Mouse (Mus musculus): ENCODE data around the gene Mast1.
A peak's percentile ranks its signal among the peaks of the same experiment; 100 is the strongest.
"Not testable (repeated sequence)": the region's sequence is repeated elsewhere in the genome, so short reads cannot be mapped to it uniquely, and the experiment has no call there.

Gene Mast1

DNA sequence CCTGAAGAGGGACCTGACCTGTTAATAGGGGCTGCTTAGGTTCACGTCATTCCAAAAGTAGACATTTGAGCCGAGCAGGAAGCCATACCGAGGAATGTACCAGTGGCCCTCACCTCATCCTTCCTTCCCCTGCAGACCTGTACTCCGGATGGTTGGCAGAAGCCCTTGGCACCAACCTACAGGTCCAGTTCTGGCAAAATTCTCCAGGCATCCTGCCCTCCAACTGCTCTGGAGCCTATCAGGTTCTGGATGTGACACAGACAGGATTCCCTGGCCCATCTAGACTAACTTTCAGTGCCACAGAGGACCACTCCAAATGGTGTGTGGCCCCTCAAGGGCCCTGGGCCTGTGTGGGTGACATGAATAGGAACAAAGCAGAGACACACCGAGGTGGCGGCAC is 26.6 kb downstream of the Mast1 start:
- DNase-seq (ENCODE audit: low read depth, low spot score): no peak

DNA sequence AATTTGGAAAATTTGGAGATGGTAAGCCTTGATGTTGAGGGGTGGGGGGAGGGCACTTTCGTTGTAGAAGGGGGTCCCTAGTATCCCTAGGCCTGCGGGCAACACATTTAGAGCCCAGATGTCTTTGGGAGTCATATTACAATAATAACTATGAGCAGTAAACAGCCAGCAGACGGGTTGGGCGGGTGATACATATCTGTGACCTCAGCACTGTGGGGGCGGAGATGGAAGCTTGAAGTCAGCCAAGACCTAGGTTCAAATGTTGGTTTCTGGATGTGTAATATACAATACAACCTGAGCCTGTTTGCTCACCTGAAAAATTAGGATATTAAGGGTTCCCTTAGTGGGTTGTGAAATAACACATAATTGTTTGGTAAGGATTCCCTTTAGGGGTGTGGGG is 27.2 kb downstream of the Mast1 start:
- no peak for DNase-seq (ENCODE audit: low read depth, low spot score)

DNA sequence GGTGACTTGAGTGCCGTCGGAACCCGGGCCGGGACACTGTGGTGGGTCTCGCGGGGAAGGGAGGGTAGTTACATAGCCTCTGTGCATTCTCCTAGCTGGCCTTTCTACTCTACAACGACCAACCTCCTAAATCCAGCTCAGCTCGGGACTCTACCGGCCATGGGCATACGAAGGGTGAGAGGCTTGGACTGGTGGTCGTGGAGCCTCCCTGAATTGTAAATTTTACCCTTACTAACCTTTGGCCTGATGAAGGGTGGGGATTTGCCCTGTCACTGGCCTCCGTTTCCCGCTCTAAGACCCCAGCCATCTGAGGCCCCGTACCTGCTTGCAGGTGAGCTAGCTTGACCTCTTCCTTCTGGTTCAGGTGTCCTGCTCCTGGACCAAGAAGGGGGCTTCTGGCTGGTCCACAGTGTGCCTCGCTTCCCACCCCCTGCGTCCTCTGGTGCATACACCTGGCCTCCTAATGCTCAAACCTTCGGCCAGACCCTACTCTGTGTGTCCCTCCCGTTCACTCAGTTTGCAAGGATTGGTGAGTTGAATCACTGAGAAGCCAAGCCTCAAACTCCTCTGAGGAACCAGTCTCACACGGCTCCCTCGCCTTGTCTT is 27.9 kb downstream of the Mast1 start:
- DNase-seq (ENCODE audit: low read depth, low spot score): no peak

DNA sequence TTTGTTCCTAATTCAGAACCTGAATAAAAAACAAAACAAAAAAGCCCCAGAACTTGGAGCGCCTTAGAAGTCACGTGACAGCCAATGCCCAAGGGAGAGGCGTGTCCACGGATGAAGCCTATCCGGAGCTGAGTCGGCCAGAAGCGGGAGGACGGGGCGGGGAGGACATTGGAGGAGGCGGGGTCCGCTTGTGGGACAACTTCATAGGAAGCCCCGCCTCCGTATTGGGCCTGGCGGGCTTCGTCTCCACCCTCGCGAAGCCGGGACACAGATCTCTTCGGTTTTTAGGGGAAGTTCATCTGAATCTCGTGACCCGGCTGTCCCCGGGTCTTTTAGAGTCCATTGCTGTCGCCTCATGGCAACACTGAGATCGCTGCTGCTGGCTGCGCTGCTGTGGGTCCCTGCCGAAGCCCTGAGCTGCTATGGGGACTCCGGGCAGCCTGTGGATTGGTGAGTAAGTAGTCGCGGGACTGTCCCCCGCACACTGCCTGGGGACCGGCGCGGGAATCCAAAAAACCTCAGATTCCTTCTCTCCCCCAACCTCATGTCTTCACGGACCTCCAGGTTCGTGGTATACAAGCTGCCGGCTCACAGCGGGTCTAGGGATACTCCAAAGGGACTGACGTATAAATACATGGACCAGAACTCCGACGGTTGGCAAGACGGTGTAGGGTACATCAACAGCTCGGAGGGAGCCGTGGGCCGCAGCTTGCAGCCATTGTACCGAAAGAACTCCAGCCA is 28.6 kb downstream of the Mast1 start, which contains the start of gene Dnase2a:
Gene Dnase2a, plus strand, starts transcription at position 140 of the 741 bp plus-strand sequence.
- DNase-seq (ENCODE audit: low read depth, low spot score): peak; percentile 95

DNA sequence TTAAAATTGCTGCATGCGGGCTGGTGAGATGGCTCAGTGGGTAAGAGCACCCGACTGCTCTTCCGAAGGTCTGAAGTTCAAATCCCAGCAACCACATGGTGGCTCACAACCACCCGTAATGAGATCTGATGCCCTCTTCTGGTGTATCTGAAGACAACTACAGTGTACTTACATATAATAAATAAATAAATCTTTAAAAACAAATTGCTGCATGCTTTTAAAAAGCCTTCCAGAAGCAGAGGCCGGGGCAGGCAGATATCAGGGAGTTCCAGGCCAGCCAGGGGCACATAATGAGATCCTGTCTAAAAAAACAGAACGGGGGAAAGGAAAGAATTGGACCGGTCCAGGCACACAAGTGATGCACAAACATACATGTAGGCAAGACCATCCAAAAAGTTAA is 29.2 kb downstream of the Mast1 start:
- DNase-seq (ENCODE audit: low read depth, low spot score): not testable (repeated sequence)

DNA sequence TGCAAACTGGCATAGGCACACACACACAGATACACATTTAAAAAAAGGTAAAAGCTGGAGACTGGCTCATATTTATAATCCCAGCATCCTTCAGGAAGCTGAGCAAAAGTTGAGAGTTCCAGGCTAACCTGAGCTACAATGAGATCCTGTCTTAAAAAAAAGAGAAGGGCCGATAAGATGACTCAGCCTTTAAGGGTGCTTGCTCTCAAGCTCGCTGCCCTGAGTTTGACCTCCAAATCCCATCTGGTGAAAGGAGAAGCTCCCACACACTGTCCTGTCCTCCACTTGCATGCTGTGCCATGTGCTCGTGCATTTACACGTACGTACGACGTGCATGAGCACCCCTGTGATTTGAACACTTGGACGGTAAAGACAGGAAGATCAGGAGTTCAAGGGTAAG is 29.7 kb downstream of the Mast1 start:
- DNase-seq (ENCODE audit: low read depth, low spot score): no peak

DNA sequence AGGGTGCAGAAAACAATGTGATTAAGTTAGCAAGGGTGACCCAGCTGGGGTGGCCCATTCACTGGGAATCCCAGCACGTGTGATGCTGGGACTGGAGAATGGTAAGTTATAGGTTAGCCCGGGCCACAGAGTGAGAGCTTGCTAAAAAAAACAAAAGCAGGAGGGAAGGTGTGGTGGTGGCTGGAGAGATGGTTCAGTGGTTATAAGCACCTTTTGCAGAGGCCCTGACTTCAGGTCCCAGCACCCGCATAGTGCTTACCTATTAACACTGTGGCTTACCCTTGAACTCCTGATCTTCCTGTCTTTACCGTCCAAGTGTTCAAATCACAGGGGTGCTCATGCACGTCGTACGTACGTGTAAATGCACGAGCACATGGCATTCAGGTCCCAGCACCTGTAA is 30.1 kb downstream of the Mast1 start:
- no peak for DNase-seq (ENCODE audit: low read depth, low spot score)

DNA sequence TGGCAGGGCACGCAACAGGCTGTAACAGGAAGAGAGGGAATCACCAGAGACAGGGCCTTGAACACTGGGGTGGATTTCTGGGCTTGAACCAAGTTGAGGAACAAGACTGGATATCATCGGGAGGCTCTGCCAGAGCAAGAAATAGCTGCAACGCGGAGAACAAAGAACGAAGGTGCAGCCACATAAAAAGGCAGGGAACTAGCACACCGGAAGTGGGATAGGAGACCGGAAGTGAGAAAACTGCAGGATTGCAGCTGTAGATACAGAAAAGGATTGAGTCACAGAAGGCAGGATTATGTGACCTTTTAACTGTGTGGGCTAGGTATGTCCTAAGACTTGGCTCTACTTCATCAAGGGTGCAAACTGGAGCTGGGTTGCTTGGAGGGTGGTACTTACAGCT is 32.8 kb downstream of the Mast1 start:
- no peak for DNase-seq (ENCODE audit: low read depth, low spot score)

DNA sequence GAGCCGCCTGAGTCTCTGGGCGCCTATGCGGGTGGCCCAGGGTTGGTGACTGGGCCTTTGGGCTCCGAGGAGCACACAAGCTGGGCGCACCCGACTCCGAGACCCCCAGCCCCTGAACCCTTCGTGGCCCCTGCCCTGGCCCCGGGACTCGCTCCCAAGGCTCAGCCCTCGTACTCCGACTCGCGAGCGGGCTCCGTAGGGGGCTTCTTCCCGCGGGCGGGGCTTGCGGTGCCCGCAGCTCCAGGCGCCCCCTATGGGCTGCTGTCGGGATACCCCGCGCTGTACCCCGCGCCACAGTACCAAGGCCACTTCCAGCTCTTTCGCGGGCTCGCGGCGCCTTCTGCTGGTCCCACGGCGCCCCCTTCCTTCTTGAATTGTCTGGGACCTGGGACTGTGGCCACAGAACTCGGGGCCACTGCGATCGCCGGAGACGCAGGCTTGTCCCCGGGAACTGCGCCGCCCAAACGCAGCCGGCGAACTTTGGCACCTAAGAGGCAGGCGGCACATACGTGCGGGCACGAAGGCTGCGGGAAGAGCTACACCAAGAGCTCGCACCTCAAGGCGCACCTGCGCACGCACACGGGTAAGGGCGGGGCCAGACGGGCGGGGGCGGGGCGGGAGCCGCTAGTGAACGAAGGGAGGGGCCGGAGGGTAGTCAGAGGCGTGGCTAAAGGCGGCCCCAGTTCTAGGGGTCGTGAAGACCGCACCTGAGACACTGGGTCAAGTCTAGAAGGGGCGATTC is 34.1 kb downstream of the Mast1 start:
- DNase-seq (ENCODE audit: low read depth, low spot score): peak; percentile 77

DNA sequence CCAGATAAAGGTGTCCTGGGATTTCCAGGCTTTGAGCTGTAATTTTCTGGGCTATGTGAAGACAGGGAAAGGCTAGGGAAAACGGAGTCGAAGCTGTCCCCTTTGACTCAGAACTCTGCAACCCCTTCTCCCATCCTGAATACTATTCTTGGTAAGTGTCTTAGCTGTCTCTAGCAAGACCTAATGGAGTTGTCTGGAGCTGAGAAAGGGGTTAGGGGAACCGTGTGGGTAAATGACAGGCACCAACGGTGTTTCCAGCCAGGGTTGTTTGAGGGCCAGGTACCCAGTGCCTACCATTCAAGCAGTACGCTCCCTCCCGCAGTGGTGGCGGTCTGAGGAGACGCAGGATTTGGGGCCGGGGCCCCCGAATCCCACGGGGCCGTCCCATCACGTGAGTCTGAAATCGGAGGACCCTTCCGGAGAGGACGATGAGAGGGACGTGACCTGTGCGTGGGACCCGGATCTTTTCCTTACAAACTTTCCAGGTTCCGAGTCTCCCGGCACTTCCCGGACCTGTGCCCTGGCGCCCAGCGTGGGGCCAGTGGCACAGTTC is 34.7 kb downstream of the Mast1 start:
- DNase-seq (ENCODE audit: low read depth, low spot score): no peak

DNA sequence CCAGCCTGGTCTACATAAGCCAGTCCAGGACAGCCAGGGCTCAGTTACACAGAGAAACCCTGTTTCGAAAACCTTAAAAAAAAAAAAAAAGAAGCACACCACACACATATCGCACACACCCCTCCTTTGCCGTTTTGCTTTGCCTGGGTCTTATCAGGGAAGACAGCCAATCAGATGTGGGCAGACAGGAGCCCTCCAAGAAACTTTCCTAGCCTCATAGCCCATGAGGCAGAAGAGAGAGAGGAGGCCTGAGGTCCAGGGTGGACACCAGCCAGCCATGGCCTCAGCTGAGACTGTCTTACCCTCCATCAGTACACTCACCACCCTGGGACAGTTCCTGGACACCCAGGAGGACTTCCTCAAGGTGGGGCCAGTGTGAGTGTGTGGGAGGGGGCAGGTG is 35.4 kb downstream of the Mast1 start, which contains the start of gene Klf1:
Gene Klf1, plus strand, starts transcription at position 177 of the 400 bp plus-strand sequence.
- no peak for DNase-seq (ENCODE audit: low read depth, low spot score)

DNA sequence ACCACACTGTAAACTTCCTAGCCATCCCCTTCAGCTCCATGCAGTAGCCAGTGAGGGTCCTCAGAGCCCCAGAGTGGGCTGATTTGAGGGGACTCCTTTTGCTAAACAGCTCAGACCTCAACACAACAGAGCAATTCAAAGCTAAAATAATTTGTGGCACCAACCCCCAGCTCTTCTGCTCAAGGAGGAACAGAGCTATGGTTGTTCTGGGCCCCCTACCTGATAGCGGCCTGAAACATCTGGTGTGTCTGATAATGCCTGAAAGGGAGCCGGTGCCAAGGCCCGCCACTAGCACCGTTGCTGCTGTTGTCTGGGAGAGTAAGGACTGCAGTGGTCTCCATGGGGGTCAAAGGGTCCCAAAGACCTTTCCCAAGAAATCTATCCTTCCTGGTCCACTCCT is 36.1 kb downstream of the Mast1 start:
- DNase-seq (ENCODE audit: low read depth, low spot score): no peak

DNA sequence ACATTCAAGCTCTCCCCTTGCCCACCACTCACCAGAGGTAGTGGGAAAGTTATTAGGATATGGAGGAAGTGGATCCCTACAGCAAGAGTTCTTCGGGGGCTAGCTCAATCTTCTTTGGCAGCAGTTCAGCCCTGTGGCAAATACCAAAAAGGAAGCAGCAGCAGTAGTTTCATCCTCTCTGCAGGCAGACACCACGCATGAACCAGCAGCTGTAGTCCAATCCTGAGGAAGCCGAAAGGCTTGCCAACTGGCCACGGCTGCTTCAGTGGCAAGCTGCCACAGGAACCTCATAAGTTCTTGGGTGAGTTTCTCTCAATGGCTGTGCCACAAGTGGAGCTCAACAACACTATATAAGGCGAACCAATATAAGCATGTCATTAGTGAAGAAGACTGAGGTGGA is 41.2 kb downstream of the Mast1 start:
- no peak for DNase-seq (ENCODE audit: low read depth, low spot score)

DNA sequence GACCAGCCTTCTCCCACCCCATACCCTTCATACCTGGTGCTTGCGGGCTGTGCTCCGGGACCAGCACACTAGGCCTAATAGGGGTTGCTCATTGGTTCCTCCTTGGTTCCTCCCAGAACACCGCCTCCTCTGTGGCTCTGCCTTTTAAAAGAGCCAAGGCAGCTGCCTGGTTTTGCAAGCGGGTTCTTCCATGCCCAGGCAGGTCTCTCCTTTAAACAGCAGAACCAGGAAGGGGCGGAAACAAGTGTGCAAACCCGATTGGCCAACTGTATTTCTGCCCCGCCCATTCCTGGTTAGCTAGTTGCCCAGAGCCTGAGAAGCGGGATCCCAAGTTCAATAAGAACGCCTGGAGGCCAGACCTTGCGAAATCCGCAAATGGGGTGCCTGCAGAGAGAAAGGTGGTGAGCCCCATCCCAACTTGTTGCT is 43.4 kb downstream of the Mast1 start, which contains the start of gene Gcdh:
Gene Gcdh, minus strand, starts transcription at position 213 of the 426 bp plus-strand sequence.
- peak; percentile 95 for DNase-seq (ENCODE audit: low read depth, low spot score)

DNA sequence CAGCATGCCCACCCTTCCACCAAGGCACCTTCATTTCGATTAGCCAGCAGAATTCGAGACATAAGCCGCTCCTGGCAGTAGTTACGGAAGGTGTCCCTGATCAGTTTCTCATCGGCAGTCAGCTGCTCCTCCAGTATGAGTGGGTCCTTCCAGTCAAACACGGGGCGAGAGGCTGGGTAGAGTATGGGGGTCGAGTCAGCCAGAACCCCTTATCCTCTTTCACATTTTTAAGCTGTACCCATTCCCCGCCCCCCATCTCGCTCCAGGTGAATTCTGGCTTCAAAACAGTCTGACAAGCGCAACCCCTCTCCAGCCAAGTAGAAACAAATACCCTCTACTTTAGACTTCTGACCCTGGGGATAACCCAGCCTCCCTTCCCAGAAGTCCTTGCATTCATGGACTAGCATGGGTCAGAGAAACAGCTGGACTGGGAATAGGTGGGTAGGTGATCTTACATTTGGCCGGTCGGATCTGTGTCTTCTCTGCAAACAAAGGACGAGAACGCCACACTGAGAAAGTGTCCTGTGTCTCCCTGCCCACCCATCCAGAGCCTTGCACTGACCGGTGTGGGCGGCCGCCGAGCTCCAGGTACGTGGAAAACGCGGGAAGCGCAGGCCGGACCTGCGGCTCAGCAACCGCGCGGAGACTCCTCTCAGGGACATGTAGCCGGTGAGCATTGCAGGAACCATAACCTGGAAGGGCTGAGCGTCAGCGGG is 44.0 kb downstream of the Mast1 start:
- DNase-seq (ENCODE audit: low read depth, low spot score): no peak

DNA sequence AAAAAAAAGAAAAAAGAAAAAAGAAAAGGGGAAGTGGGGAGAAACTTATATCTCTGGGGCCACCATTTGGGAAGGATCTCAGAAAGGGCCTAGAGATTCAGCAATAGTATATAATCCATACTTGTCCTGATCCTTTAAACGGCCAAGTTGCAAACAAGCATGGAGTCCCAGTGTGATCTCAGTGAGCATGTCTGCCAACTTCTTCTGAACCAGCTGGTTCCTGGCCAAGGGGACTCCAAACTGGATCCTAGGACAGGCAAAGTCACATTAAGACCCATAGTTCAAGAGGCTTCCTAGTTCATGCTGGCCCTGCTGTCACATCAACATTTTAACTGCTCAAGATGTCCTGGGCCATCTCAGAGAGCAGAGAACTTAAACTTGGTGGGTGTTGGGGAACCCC is 48.0 kb downstream of the Mast1 start:
- DNase-seq (ENCODE audit: low read depth, low spot score): no peak

DNA sequence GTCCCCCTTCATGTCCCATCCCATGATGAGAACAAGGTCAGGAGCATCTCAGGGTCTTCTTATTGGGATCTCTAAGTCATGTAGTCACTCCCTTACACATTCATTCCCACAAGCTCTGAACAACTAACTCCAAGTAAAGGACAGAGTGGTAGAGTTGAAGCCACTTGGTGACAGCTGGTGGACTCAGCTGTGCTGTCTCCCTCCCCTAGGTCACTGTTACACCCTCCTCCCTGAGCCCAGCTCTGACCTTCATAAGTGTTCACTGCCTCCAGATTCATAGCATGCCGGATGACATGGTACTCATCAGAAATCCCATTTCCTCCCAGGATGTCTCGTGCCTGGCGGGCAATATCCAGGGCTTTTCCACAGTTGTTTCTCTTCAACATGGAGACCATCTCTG is 48.9 kb downstream of the Mast1 start:
- DNase-seq (ENCODE audit: low read depth, low spot score): no peak

DNA sequence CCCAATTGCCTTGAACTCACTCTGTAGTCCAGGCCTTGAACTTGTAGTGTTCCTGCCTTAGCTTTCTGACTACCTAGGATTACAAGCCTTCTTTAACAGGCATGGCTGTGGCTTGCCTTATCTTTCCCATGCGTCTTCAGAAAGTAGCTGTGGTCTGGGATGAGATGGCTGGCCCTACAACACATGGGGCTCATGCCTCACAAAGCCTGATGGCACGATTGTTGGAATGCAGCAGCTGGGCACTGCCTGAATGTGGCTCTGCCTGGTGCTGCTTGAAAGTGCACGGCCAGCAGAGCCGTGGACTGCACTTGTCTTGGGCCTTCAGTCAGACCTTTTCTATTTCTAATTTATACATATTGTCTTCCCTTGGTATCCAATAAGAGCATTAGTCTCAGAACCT is 52.4 kb downstream of the Mast1 start:
- DNase-seq (ENCODE audit: low read depth, low spot score): no peak

DNA sequence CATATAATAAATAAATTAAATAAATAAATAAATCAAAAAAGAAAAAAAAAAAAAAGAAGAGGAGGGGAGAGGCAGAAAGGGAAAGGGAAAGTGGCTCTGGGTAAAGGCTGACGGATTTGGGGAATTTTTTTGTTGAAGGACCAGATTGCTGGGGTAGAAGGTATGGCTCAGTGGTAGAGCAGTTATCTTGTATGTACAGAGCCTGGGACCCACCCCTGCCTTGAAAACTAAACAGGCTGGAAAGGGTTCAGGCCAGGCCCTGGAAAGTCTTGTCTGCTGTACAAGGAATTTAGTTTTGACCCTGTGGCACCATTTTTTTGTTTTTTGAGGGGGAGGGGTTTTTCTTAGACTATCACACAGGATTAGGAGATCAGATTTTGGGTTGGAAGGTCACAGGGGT is 58.2 kb downstream of the Mast1 start:
- DNase-seq (ENCODE audit: low read depth, low spot score): no peak

DNA sequence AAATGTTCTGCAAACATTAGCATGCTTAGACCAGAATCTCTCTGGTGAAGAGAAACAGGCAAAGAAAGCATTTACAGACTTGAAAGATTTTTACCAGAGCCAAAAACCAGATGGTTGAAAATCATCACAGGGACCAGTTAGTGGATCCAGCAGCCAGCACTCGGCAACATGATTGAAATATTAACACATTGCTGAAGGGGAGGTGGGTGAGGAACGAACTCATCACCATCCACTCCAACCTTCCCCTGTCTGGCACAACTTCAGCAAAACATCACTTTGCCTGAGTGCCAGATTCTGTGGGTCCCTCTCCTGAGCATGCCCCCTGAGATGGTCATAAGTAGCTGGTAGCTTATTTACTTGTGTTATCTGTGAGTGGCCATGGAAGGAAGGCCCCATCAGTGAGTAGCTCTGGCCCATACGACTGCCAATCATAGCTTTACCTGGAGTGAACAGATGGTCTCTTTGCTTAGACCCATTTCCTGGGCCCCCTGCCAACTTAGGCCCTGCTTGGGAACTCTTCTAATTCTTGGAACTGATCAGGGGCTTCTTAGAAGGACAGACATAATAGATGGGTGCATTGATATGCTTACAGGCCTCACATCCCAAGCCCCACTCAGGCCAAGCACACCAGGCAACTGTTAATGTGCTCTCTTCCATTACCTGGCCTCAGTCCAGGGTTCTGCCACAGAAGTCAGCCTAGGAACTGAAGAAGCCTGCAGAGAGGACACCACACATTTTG is 59.7 kb downstream of the Mast1 start:
- DNase-seq (ENCODE audit: low read depth, low spot score): no peak

DNA sequence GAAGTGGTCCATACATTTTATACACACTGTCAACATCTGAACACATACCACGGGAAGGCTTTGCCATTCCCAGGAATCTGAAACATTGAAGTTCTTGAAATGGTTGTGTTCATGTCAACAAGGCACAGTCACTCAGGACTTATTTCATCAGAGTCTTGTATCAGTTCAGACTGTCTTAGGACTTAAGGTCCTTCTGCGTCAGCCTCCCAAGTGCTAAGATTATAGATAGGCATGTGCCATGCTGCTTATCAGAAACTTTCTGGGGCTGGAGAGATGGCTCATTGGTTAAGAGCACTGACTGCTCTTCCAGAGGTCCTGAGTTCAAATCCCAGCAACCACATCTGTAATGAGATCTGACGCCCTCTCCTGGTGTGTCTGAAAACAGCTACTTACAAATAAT is 62.8 kb downstream of the Mast1 start:
- no peak for DNase-seq (ENCODE audit: low read depth, low spot score)

Data from skeletal muscle tissue, adult 2 months (tissue).